Mouse (Mus musculus) gastrocnemius, adult 8-10 months (tissue): Measurements from ENCODE around the gene Rsg1. TPM values are rescaled to one million over a fixed set of nuclear protein-coding genes. Genes with fewer than 3 reads are reported as not detected.

Experiments
- DNase-seq, 2 experiments: peaks; one replicate each; pipeline ENCODE4 v3.0.0; 2022; ENCODE audit warnings: low spot score in 2 of 2
- total RNA-seq, 4 experiments: library from RNA; stranded (reverse); gene quantifications; 2 replicates each; pipeline ENCODE4 v1.2.4; 2022

The Rsg1 gene
- total RNA-seq, 4 experiments from 2014 or later = 1.4 TPM; not detected in 3

- DNase-seq = no peak
These were observed 61.0 kb downstream of the Rsg1 start for GRCm38 (mm10) chr4:141274485-141275341.

Other genes with a start within 250 kb of the Rsg1 start
- gene Atp13a2, start 227.1 kb upstream of the Rsg1 start, total RNA-seq = 10 to 100 TPM; 17.2 to 22.5 (median 18.4) TPM
- 1 to 10 TPM in 2 of 4 experiments, under 1 TPM in 2; 0.48 to 2.2 (median 1.3) TPM for gene Mfap2, start 203.5 kb upstream of the Rsg1 start, total RNA-seq
- gene Crocc, start 153.4 kb upstream of the Rsg1 start, total RNA-seq = 1 to 10 TPM; 1.2 to 2.2 (median 1.9) TPM
- 10 to 100 TPM; 12.0 to 19.2 (median 13.8) TPM for gene Necap2, start 135.6 kb upstream of the Rsg1 start, total RNA-seq
- not detected for gene Spata21, start 125.6 kb upstream of the Rsg1 start, total RNA-seq
- gene Szrd1, start 74.2 kb upstream of the Rsg1 start, total RNA-seq = 100 to 1,000 TPM; 137 to 140 (median 139) TPM
- 10 to 100 TPM in 3 of 4 experiments, 1 to 10 TPM in 1; 9.3 to 11.2 (median 10.7) TPM for gene Fbxo42, start 66.0 kb upstream of the Rsg1 start, total RNA-seq
- gene Arhgef19, start 25.5 kb downstream of the Rsg1 start, total RNA-seq = 1 to 10 TPM in 1 of 4 experiments, under 1 TPM in 3; 0.10 to 1.1 (median 0.22) TPM
- gene Epha2, start 87.3 kb downstream of the Rsg1 start, total RNA-seq = 1 to 10 TPM in 3 of 4 experiments, under 1 TPM in 1; 0.85 to 2.0 (median 1.8) TPM
- gene Fam131c, start 154.3 kb downstream of the Rsg1 start, total RNA-seq = under 1 TPM in 2 of 4 experiments, not detected in 2; 0.17 to 0.27 TPM
- gene Clcnka, start 184.8 kb downstream of the Rsg1 start, total RNA-seq = not detected
- under 1 TPM in 2 of 4 experiments, not detected in 2; 0.11 to 0.58 TPM for gene Clcnkb, start 202.1 kb downstream of the Rsg1 start, total RNA-seq
- 100 to 1,000 TPM; 243 to 314 (median 275) TPM for gene Hspb7, start 206.8 kb downstream of the Rsg1 start, total RNA-seq
- under 1 TPM in 3 of 4 experiments, not detected in 1; 0.32 to 0.54 (median 0.36) TPM for gene Srarp, start 222.1 kb downstream of the Rsg1 start, total RNA-seq
- gene Zbtb17, start 230.7 kb downstream of the Rsg1 start, total RNA-seq = 10 to 100 TPM; 30.2 to 38.3 (median 33.0) TPM